Mouse (Mus musculus) intestine, embryonic 14.5 days (tissue): ENCODE measurements around the gene Mrpl22. TPM values are rescaled to one million over a fixed set of nuclear protein-coding genes. Genes with fewer than 3 reads are reported as not detected.

Experiments used
- ATAC-seq: fragments of 200-750 bp; cut with Nextera tagmentation; replicated peaks from 2 replicates; pipeline ENCODE4 v1.8.0; 2017; ENCODE audit warnings: low read depth, moderate number of reproducible peaks, moderate TSS enrichment, moderate library complexity; ENCODE audit not compliant: low FRiP score, low TSS enrichment
- DNase-seq: peaks from one replicate; pipeline ENCODE4 v3.0.0-alpha.2; 2018; ENCODE audit warnings: low spot score
- H3K27ac ChIP-seq: fragments of 300-500 bp; sonication (generic); 2 replicates; pipeline ENCODE4 v1.5.1; 2014; ENCODE audit warnings: low read depth, mild to moderate bottlenecking, control low read depth
- H3K27me3 ChIP-seq: fragments of 300-500 bp; sonication (generic); replicated peaks from 2 replicates; pipeline ENCODE4 v1.6.1; 2014; ENCODE audit warnings: low read length, control low read depth; ENCODE audit not compliant: control insufficient read depth, insufficient read depth
- H3K36me3 ChIP-seq: fragments of 300-500 bp; sonication (generic); 2 replicates; pipeline ENCODE4 v1.6.1; 2014; ENCODE audit warnings: low read length, control low read depth; ENCODE audit not compliant: control insufficient read depth, insufficient read depth
- H3K4me1 ChIP-seq: fragments of 300-500 bp; sonication (generic); replicated peaks from 2 replicates; pipeline ENCODE4 v1.6.1; 2014; ENCODE audit warnings: low read length, control low read depth, mixed read lengths; ENCODE audit not compliant: control insufficient read depth, insufficient read depth
- H3K4me2 ChIP-seq: fragments of 300-500 bp; sonication (generic); 2 replicates; pipeline ENCODE4 v1.6.1; 2014; ENCODE audit warnings: low read length
- H3K4me3 ChIP-seq: fragments of 300-500 bp; sonication (generic); 2 replicates; pipeline ENCODE4 v1.5.1; 2014; ENCODE audit warnings: low read depth, low read length, control low read depth, mixed read lengths
- H3K9ac ChIP-seq: fragments of 300-500 bp; sonication (generic); 2 replicates; pipeline ENCODE4 v1.6.1; 2014; ENCODE audit warnings: mild to moderate bottlenecking, low read length
- H3K9me3 ChIP-seq: fragments of 300-500 bp; sonication (generic); 2 replicates; pipeline ENCODE4 v1.6.1; 2016; ENCODE audit warnings: low read length, control low read depth; ENCODE audit not compliant: control insufficient read depth
- WGBS: fragments of 180-500 bp; shearing (Covaris S2); extraction: QIAGEN DNeasy Blood & Tissue Kit; methylation state at CpG from one replicate; pipeline ENCODE4 v1.1.7; 2014; 5-methylcytosine and 5-hydroxymethylcytosine counted together
- polyA plus RNA-seq: library from polyadenylated mRNA; unstranded; fragments of >200 nt; fragmentation: Nextera tagmentation; extraction: Ambion mirVana; gene quantifications from 2 replicates; pipeline ENCODE4 v1.2.1, GENCODE M21; 2014

The Mrpl22 gene
- polyA plus RNA-seq, 1 experiment from 2014 or later: 133 TPM

DNA sequence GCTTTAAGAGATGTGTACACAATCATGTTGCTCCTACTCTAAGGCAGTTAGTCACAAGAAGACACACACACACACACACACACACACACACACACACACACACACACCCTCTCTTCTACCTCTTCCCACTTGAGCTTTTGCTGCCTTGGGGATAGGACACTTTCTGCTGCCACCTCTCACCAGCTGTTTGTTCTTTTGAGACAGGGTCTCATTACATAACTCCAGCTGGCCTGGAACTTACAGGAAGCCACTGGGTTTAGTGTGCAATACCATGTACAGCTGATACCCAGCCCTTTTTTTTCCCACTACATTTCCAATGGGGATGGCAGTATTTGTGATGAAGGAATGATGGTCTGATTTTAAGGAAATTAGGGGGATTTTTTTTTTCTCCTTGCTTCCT, 36.2 kb upstream of the Mrpl22 start:
- DNase-seq (no peak), ATAC-seq (no peak)
- Histone ChIP-seq H3K27me3 (no peaks in the 10 kb centered on the region), H3K9ac (no peak overlapping the region), H3K4me3 (no peak overlapping the region), H3K36me3 (peaks cover 88% of the 10 kb centered on the region), H3K9me3 (no peaks in the 10 kb centered on the region), H3K27ac (no peak overlapping the region), H3K4me2 (no peak overlapping the region), H3K4me1 (no peaks in the 10 kb centered on the region)

DNA sequence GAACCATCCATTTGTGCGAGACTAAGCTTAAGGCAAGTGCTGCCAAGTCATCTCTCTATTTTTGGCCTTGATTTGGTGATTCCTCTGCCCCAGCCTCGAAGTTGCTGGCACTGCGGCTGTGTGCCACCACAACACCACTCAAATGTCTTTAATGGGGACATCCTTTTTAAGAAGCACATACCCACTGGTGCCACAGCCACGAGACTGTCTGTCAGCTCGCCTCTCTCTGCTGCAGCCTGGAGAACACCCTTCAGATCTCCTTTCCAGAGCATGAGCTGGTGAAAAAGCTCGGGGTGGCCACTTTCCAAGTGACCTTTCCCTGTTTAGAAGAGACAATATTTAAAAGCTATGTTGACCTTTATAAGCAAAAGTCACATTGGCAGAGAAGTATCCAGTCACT, 34.8 kb upstream of the Mrpl22 start:
- Histone ChIP-seq H3K4me2 (no peak overlapping the region), H3K36me3 (peaks cover 95% of the 10 kb centered on the region), H3K9me3 (no peaks in the 10 kb centered on the region), H3K27ac (no peak overlapping the region), H3K4me1 (no peaks in the 10 kb centered on the region), H3K9ac (no peak overlapping the region), H3K4me3 (no peak overlapping the region), H3K27me3 (no peaks in the 10 kb centered on the region)
- ATAC-seq: no peak
- no peak for DNase-seq
- 95% methylated on average over 6 of the region's 6 CpGs for WGBS

DNA sequence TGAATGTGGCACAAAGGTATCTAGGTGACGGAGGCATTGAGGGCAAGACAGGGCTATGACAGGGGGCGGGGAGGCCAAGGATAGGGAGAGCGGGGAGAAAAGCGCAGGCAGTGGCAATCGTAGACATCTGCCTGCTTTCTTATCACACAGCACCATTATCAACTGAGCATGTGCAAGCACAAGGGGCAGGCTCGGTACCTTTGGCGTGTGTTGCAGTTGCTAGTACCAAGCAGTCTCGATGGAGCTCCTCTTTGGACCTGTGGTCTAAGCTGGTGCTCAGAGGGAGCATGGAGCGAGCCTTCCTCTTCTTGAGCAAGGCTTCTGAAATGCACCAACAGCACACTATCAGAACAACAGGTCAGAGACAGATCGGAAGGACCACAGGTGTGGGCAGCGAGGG, 32.6 kb upstream of the Mrpl22 start:
- H3K27ac ChIP-seq: no peak overlapping the region
- ATAC-seq (no peak), DNase-seq (no peak)
- H3K4me2 ChIP-seq: no peak overlapping the region
- H3K4me1 ChIP-seq: no peaks in the 10 kb centered on the region
- 89% methylated on average over 11 of the region's 11 CpGs for WGBS
- peaks cover 94% of the 10 kb centered on the region for H3K36me3 ChIP-seq
- H3K4me3 ChIP-seq: no peak overlapping the region
- H3K27me3 ChIP-seq: no peaks in the 10 kb centered on the region
- no peaks in the 10 kb centered on the region for H3K9me3 ChIP-seq
- no peak overlapping the region for H3K9ac ChIP-seq

DNA sequence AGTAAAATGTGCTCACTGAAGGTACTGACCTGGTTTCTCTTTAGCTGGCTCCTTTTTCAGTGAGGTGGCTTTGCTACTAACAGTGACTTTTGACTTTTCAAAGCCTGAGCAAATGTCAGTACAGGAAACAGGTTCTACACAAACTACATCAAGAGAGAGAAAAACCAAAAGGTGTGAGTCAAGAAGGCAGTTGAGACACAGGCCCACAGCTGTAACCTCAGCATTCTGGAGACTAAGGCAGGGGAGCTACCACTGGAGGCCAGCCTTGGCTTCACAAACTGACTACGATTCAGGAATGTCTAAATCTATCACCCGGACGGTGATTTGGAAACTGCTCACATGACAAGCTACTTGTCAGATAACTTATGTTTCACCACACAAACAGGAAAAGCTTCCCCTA, 32.0 kb upstream of the Mrpl22 start:
- peaks cover 95% of the 10 kb centered on the region for H3K36me3 ChIP-seq
- no peak for ATAC-seq

DNA sequence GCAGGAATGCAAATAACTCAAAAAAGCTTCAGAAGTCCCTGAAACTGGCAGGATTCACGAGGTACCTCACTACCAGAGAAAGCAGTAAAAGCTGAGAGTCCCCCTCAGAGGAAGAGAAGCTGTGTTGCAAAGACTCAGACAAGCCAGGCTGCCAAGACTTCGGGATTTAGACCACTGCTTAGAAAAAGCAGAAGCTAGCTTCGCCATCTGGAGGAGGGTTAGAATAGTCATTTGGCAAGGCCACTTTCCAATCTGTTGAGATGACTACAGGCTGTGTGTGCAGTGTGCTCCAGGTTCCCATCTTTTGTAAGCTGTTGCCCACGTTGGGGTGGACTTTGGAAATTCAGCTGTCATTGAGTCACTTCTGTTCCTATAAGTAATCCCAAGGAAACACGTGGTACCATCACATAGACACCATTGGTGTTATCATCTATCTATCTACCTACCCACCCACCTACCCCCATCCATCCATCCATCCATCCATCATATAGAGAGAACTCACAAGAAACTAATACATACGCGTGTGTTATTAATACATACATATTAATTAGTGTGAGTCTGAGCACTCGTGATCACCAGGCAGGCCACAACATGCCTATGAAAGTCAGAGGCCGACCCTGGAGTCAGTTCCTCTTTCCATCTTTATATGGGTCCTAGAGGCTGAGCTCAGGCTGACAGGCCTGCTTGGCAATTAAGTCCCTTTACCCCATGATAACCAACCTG, 27.6 kb upstream of the Mrpl22 start:
- no peak overlapping the region for H3K4me3 ChIP-seq
- no peak overlapping the region for H3K27ac ChIP-seq
- 89% methylated on average over 9 of the region's 9 CpGs for WGBS
- DNase-seq (no peak), ATAC-seq (no peak)
- no peaks in the 10 kb centered on the region for H3K27me3 ChIP-seq
- no peaks in the 10 kb centered on the region for H3K4me1 ChIP-seq
- H3K9ac ChIP-seq: no peak overlapping the region
- H3K36me3 ChIP-seq: peaks cover 90% of the 10 kb centered on the region
- no peak overlapping the region for H3K4me2 ChIP-seq
- H3K9me3 ChIP-seq: no peaks in the 10 kb centered on the region

More for the DNA sequence above, 32.0 kb upstream of the Mrpl22 start:
- H3K4me2 ChIP-seq: no peak overlapping the region
- no peak overlapping the region for H3K9ac ChIP-seq
- no peaks in the 10 kb centered on the region for H3K9me3 ChIP-seq
- WGBS: 77% methylated on average over 3 of the region's 3 CpGs
- no peak for DNase-seq
- no peaks in the 10 kb centered on the region for H3K27me3 ChIP-seq
- H3K4me1 ChIP-seq: no peaks in the 10 kb centered on the region
- H3K27ac ChIP-seq: no peak overlapping the region
- H3K4me3 ChIP-seq: no peak overlapping the region

DNA sequence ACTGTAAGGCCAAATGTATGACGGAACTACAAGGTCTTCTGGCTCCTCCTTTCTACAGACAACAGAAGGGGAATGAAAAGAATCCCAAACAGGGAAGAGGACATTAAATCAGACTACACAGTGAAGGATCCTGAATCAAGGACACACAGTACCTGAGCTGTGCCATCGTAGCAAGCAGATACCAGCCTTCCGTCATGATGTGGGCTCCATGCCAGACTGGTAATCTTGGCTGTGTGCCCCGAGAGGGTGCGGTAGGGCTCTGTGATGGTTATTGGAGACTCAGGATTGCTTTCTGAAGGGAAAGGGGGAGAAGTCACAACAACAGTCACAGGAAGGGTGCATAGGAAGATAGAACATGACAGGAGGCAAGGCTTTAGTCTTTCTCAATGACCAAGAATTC, 25.2 kb upstream of the Mrpl22 start:
- Histone ChIP-seq H3K4me2 (no peak overlapping the region), H3K4me1 (no peaks in the 10 kb centered on the region), H3K4me3 (no peak overlapping the region), H3K9ac (no peak overlapping the region), H3K36me3 (peaks cover 85% of the 10 kb centered on the region), H3K27ac (no peak overlapping the region), H3K9me3 (no peaks in the 10 kb centered on the region), H3K27me3 (no peaks in the 10 kb centered on the region)
- DNase-seq (no peak), ATAC-seq (no peak)
- 89% methylated on average over 5 of the region's 5 CpGs for WGBS

DNA sequence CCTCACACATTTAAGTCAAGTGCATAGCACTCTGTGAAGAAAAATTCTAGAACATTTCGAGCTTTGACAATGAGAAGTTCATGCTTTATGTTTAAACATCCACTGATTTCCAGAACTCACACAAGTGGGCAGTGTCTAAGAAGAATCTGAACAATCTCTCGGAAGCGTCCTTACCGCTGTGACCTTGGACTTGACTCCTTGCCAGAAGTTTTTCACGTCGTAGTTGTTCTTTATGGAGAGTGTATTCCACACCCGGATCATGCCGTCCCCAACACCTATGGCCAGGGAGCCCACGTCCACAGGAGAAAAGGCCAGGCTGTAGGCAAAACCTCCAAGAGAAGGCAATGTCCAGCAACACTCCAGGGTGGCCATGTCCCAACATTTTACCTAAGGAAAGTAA, 16.0 kb upstream of the Mrpl22 start:
- Histone ChIP-seq H3K36me3 (peaks cover 82% of the 10 kb centered on the region), H3K9me3 (no peaks in the 10 kb centered on the region), H3K4me3 (no peak overlapping the region), H3K27me3 (no peaks in the 10 kb centered on the region), H3K4me2 (no peak overlapping the region), H3K4me1 (no peaks in the 10 kb centered on the region), H3K9ac (no peak overlapping the region), H3K27ac (no peak overlapping the region)
- ATAC-seq (no peak), DNase-seq (no peak)
- 88% methylated on average over 9 of the region's 9 CpGs for WGBS

DNA sequence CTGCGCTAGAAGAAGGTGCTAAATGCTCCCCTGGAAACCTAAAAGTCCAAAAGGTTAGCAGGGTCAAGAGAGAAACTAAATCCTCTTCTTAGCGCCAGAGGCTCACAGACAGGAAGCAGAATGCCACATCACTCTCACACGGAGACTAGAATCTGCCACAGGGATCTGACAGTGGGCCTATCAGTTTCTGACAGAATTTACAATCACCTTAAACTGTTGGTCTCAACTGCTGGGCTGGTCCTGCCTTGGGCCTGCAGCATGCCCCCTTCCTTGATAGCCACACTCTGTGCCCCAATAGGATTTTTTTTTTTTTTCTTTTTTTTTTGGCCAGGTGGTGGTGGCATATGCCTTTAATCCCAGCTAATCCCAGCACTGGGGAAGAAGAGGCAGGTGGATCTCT, 14.6 kb upstream of the Mrpl22 start:
- no peak overlapping the region for H3K4me3 ChIP-seq
- 85% methylated on average over 3 of the region's 3 CpGs for WGBS
- H3K9ac ChIP-seq: no peak overlapping the region
- H3K9me3 ChIP-seq: no peaks in the 10 kb centered on the region
- DNase-seq (no peak), ATAC-seq (no peak)
- no peaks in the 10 kb centered on the region for H3K4me1 ChIP-seq
- peaks cover 86% of the 10 kb centered on the region for H3K36me3 ChIP-seq
- no peak overlapping the region for H3K27ac ChIP-seq
- H3K27me3 ChIP-seq: no peaks in the 10 kb centered on the region
- H3K4me2 ChIP-seq: no peak overlapping the region

DNA sequence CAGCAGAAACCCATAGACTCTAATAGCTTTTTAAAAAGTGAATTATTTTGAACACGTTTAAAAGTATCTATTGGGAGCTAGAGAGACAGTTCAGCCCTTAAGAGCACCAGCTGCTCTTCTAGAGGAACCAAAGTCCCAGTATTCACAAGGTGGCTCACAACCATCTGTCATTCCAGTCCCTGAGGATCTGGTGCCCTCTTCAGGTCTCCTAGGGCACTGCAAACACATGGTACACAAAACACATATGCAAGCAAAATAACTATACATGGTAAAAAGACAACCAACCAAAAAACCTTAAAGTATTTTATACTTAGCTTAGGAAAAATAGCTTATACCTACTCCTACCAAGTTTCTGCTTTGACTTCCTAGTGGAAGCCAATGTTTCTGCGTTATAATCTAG, 6.4 kb upstream of the Mrpl22 start:
- peaks cover 4% of the 10 kb centered on the region; the same call in 1 of the 2 replicates for H3K9me3 ChIP-seq
- peaks cover 61% of the 10 kb centered on the region for H3K36me3 ChIP-seq
- WGBS: 95% methylated on average over 2 of the region's 2 CpGs
- H3K4me1 ChIP-seq: peaks cover 5% of the 10 kb centered on the region; the same call in 1 of the 2 replicates
- H3K4me3 ChIP-seq: no peak overlapping the region
- H3K27me3 ChIP-seq: no peaks in the 10 kb centered on the region
- no peak overlapping the region for H3K4me2 ChIP-seq
- H3K9ac ChIP-seq: no peak overlapping the region
- DNase-seq: no peak
- H3K27ac ChIP-seq: no peak overlapping the region
- no peak for ATAC-seq
